Mouse (Mus musculus) bone marrow macrophage, adult 2 months (primary cell): ENCODE results near the gene Dennd1a.

Experiments used
- CTCF ChIP-seq: IDR thresholded peaks from 2 replicates; pipeline ENCODE4 v1.5.1; 2012; ENCODE audit warnings: low read depth, mild to moderate bottlenecking, low read length, moderate library complexity
- POLR2A ChIP-seq: IDR thresholded peaks from 2 replicates; pipeline ENCODE4 v1.6.1; 2012; ENCODE audit warnings: mild to moderate bottlenecking, low read depth, low read length, borderline replicate concordance

- no peak for TF ChIP-seq POLR2A
- no peak for TF ChIP-seq CTCF
Measured at GRCm38 (mm10) chr2:37908721-37909506, 378.3 kb downstream of the Dennd1a start.
